Mouse (Mus musculus): Measurements from ENCODE around the gene Mtus2. TPM values are rescaled to one million over a fixed set of nuclear protein-coding genes. Genes with fewer than 3 reads are reported as not detected.

Mtus2 gene
- polyA plus RNA-seq, 1 experiment = 22.5 TPM

GRCm38 (mm10) chr5:148287529-148287928 is 330.4 kb downstream of the Mtus2 start:
- Histone ChIP-seq H3K4me1 (ENCODE audit: control insufficient read depth, insufficient read depth, low read length) (no peaks in the 10 kb centered on the region; the same call in 1 of the 2 replicates), H3K4me3 (ENCODE audit: insufficient read depth, low read length) (no peak overlapping the region), H3K27ac (ENCODE audit: insufficient read depth, low read length) (no peak overlapping the region)
- TF ChIP-seq POLR2A (IDR thresholded peaks at IDR 0.05; ENCODE audit: extremely low read depth, insufficient read depth, low read length) (no peak), CTCF (IDR thresholded peaks at IDR 0.05; ENCODE audit: extremely low read depth, insufficient read depth, low read length) (no peak)

- H3K4me3 ChIP-seq (ENCODE audit: insufficient read depth, low read length) = no peak overlapping the region
- TF ChIP-seq POLR2A (IDR thresholded peaks at IDR 0.05; ENCODE audit: extremely low read depth, insufficient read depth, low read length) (no peak), CTCF (IDR thresholded peaks at IDR 0.05; ENCODE audit: extremely low read depth, insufficient read depth, low read length) (no peak)
- no peaks in the 10 kb centered on the region for H3K4me1 ChIP-seq (ENCODE audit: control insufficient read depth, insufficient read depth, low read length)
- no peak overlapping the region for H3K27ac ChIP-seq (ENCODE audit: insufficient read depth, low read length)
These were observed 331.7 kb downstream of the Mtus2 start for GRCm38 (mm10) chr5:148288804-148289203.

- no peak for TF ChIP-seq CTCF (IDR thresholded peaks at IDR 0.05; ENCODE audit: extremely low read depth, insufficient read depth, low read length)
- TF ChIP-seq POLR2A (IDR thresholded peaks at IDR 0.05; ENCODE audit: extremely low read depth, insufficient read depth, low read length) = no peak
- Histone ChIP-seq H3K4me1 (ENCODE audit: control insufficient read depth, insufficient read depth, low read length) (no peaks in the 10 kb centered on the region), H3K27ac (ENCODE audit: insufficient read depth, low read length) (no peak overlapping the region), H3K4me3 (ENCODE audit: insufficient read depth, low read length) (no peak overlapping the region)
These were observed 332.8 kb downstream of the Mtus2 start for GRCm38 (mm10) chr5:148289951-148290350.

- TF ChIP-seq POLR2A (IDR thresholded peaks at IDR 0.05; ENCODE audit: extremely low read depth, insufficient read depth, low read length) (no peak), CTCF (IDR thresholded peaks at IDR 0.05; ENCODE audit: extremely low read depth, insufficient read depth, low read length) (no peak)
- Histone ChIP-seq H3K27ac (ENCODE audit: insufficient read depth, low read length) (no peak overlapping the region), H3K4me3 (ENCODE audit: insufficient read depth, low read length) (no peak overlapping the region), H3K4me1 (ENCODE audit: control insufficient read depth, insufficient read depth, low read length) (no peaks in the 10 kb centered on the region)
These were observed 335.7 kb downstream of the Mtus2 start for GRCm38 (mm10) chr5:148292862-148293261.

GRCm38 (mm10) chr5:148293346-148293745 is 336.2 kb downstream of the Mtus2 start:
- Histone ChIP-seq H3K4me1 (ENCODE audit: control insufficient read depth, insufficient read depth, low read length) (no peaks in the 10 kb centered on the region), H3K4me3 (ENCODE audit: insufficient read depth, low read length) (no peak overlapping the region), H3K27ac (ENCODE audit: insufficient read depth, low read length) (no peak overlapping the region)
- TF ChIP-seq POLR2A (IDR thresholded peaks at IDR 0.05; ENCODE audit: extremely low read depth, insufficient read depth, low read length) = no peak
- TF ChIP-seq CTCF (IDR thresholded peaks at IDR 0.05; ENCODE audit: extremely low read depth, insufficient read depth, low read length) = peak; percentile 58

GRCm38 (mm10) chr5:148302968-148303367 is 345.8 kb downstream of the Mtus2 start:
- Histone ChIP-seq H3K4me1 (ENCODE audit: control insufficient read depth, insufficient read depth, low read length) (no peaks in the 10 kb centered on the region), H3K4me3 (ENCODE audit: insufficient read depth, low read length) (no peak overlapping the region), H3K27ac (ENCODE audit: insufficient read depth, low read length) (no peak overlapping the region)
- TF ChIP-seq POLR2A (IDR thresholded peaks at IDR 0.05; ENCODE audit: extremely low read depth, insufficient read depth, low read length) (no peak), CTCF (IDR thresholded peaks at IDR 0.05; ENCODE audit: extremely low read depth, insufficient read depth, low read length) (no peak)

GRCm38 (mm10) chr5:148304112-148304511 is 347.0 kb downstream of the Mtus2 start:
- no peaks in the 10 kb centered on the region for H3K4me1 ChIP-seq (ENCODE audit: control insufficient read depth, insufficient read depth, low read length)
- H3K4me3 ChIP-seq (ENCODE audit: insufficient read depth, low read length) = no peak overlapping the region
- no peak overlapping the region for H3K27ac ChIP-seq (ENCODE audit: insufficient read depth, low read length)
- TF ChIP-seq CTCF (IDR thresholded peaks at IDR 0.05; ENCODE audit: extremely low read depth, insufficient read depth, low read length) = no peak
- no peak for TF ChIP-seq POLR2A (IDR thresholded peaks at IDR 0.05; ENCODE audit: extremely low read depth, insufficient read depth, low read length)

- Histone ChIP-seq H3K4me1 (ENCODE audit: control insufficient read depth, insufficient read depth, low read length) (no peaks in the 10 kb centered on the region), H3K4me3 (ENCODE audit: insufficient read depth, low read length) (no peak overlapping the region)
These were observed 353.7 kb downstream of the Mtus2 start for GRCm38 (mm10) chr5:148310790-148311189.

GRCm38 (mm10) chr5:148312443-148312842 is 355.3 kb downstream of the Mtus2 start:
- TF ChIP-seq CTCF (IDR thresholded peaks at IDR 0.05; ENCODE audit: extremely low read depth, insufficient read depth, low read length) (0 out of 2 replicates have a peak, but pooled peaks have one; percentile 18), POLR2A (IDR thresholded peaks at IDR 0.05; ENCODE audit: extremely low read depth, insufficient read depth, low read length) (no peak)
- Histone ChIP-seq H3K27ac (ENCODE audit: insufficient read depth, low read length) (no peak overlapping the region), H3K4me3 (ENCODE audit: insufficient read depth, low read length) (no peak overlapping the region), H3K4me1 (ENCODE audit: control insufficient read depth, insufficient read depth, low read length) (no peaks in the 10 kb centered on the region)

More at GRCm38 (mm10) chr5:148310790-148311189, 353.7 kb downstream of the Mtus2 start:
- no peak overlapping the region for H3K27ac ChIP-seq (ENCODE audit: insufficient read depth, low read length)
- 0 out of 2 replicates have a peak, but pooled peaks have one; percentile 15 for TF ChIP-seq CTCF (IDR thresholded peaks at IDR 0.05; ENCODE audit: extremely low read depth, insufficient read depth, low read length)
- no peak for TF ChIP-seq POLR2A (IDR thresholded peaks at IDR 0.05; ENCODE audit: extremely low read depth, insufficient read depth, low read length)

GRCm38 (mm10) chr5:148314931-148315330 is 357.8 kb downstream of the Mtus2 start:
- TF ChIP-seq POLR2A (IDR thresholded peaks at IDR 0.05; ENCODE audit: extremely low read depth, insufficient read depth, low read length) (no peak), CTCF (IDR thresholded peaks at IDR 0.05; ENCODE audit: extremely low read depth, insufficient read depth, low read length) (no peak)
- Histone ChIP-seq H3K4me3 (ENCODE audit: insufficient read depth, low read length) (no peak overlapping the region), H3K27ac (ENCODE audit: insufficient read depth, low read length) (no peak overlapping the region), H3K4me1 (ENCODE audit: control insufficient read depth, insufficient read depth, low read length) (no peaks in the 10 kb centered on the region)

Data from cortical plate, adult 2 months (tissue).